Mouse (Mus musculus) olfactory bulb, adult 2 months (tissue): ENCODE data around the gene Orai1.

Experiments used
- CTCF ChIP-seq: fragments of 200-500 bp; IDR thresholded peaks from 2 replicates; pipeline ENCODE4 v1.5.1; 2012; ENCODE audit warnings: low read depth, mild to moderate bottlenecking, low read length, moderate library complexity; ENCODE audit not compliant: insufficient read depth
- POLR2A ChIP-seq: fragments of 200-500 bp; IDR thresholded peaks from 2 replicates; pipeline ENCODE4 v1.6.1; 2012; ENCODE audit warnings: mild to moderate bottlenecking, low read depth, low read length, moderate library complexity; ENCODE audit not compliant: insufficient read depth

- TF ChIP-seq CTCF: no peak
- TF ChIP-seq POLR2A: no peak
Observed at GRCm38 (mm10) chr5:123026414-123026813, 11.5 kb downstream of the Orai1 start.
